ENCODE assay signal across 8 mouse cellular contexts in the genomic region with DNA sequence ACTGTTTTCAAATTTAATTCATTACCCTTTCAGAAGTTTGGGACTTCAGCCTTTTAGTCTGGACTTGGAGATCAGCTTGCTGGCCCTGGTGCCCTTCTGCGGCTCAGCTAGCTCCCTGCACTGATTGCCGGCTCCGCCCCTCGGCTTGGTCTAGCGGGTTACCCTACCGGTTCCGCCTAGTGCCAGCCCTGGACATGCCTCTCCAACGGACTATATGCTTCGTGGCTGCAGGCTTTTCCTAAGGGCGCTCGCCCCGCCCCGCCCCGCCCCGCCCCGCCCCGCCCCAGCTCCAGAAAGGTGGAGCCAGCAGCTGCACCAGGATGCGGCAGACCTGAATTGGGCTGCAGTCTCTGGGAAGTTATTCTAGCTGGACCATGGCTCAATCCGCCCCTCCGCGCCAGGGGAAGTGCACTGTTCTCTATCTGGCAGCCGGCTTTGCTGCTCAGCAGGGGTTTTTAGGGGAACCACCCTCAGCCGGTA. TPM values are rescaled to one million over a fixed set of nuclear protein-coding genes. Genes with fewer than 3 reads are reported as not detected.
A peak's percentile ranks its signal among the peaks of the same experiment; 100 is the strongest.
DNase-seq lines count a peak whose midpoint lies in the region; ATAC-seq and TF ChIP-seq lines count a peak whose summit lies in the region.

No protein-coding gene starts in this region.

- H3K27ac ChIP-seq in CH12.LX (ENCODE audit: insufficient read depth, low read depth): no peak overlapping the region
- peak overlapping the region; percentile 56 for H3K27ac ChIP-seq in bone marrow macrophage, adult 2 months (ENCODE audit: insufficient read depth, low read depth, low read length)
- peak overlapping the region; percentile 15 for H3K27ac ChIP-seq in embryonic fibroblast, embryonic 13.5 days (ENCODE audit: insufficient read depth, low read length)
- H3K27ac ChIP-seq in heart, embryonic 11.5 days (ENCODE audit: low read depth, low read length): peak overlapping the region; percentile 51
- peak overlapping the region; percentile 55; the same call in 1 of the 2 replicates for H3K27ac ChIP-seq in kidney, embryonic 14.5 days (ENCODE audit: low read depth, low read length)
- H3K27ac ChIP-seq in liver, embryonic 15.5 days (replicated peaks): peak overlapping the region; percentile 59
- peak overlapping the region; percentile 77 for H3K27ac ChIP-seq in stomach, embryonic 16.5 days (ENCODE audit: low read length)

- DNase-seq in CH12.LX (ENCODE audit: extremely low read depth): peak; percentile 89
- DNase-seq in natural killer cell, adult 2 months (ENCODE audit: low spot score in 2 of 2): peak; percentile 33 to 52

- no peak for TF ChIP-seq EP300 in CH12.LX (IDR thresholded peaks at IDR 0.05; ENCODE audit: low read length)

- peaks cover 0 to 2% of the 10 kb centered on the region in 2 experiments for H3K36me3 ChIP-seq in CH12.LX (replicated peaks in 1 of 2; ENCODE audit: control insufficient read depth in 1 of 2, insufficient read depth in 1 of 2, low read length in 1 of 2)
- H3K36me3 ChIP-seq in heart, embryonic 11.5 days (ENCODE audit: control insufficient read depth, insufficient read depth, low read length): no peaks in the 10 kb centered on the region
- H3K36me3 ChIP-seq in kidney, embryonic 14.5 days (ENCODE audit: control insufficient read depth, insufficient read depth, low read length): no peaks in the 10 kb centered on the region
- no peaks in the 10 kb centered on the region for H3K36me3 ChIP-seq in liver, embryonic 15.5 days (replicated peaks)
- no peaks in the 10 kb centered on the region for H3K36me3 ChIP-seq in stomach, embryonic 16.5 days (ENCODE audit: control insufficient read depth, insufficient read depth, low read length)

- no peak for TF ChIP-seq CTCF in CH12.LX (conservative IDR thresholded peaks at IDR 0.05 in 1 of 2, IDR thresholded peaks at IDR 0.05 in 1 of 2; ENCODE audit: low read depth in 2 of 2, low read length in 2 of 2)
- TF ChIP-seq CTCF in bone marrow macrophage, adult 2 months (IDR thresholded peaks at IDR 0.05; ENCODE audit: low read depth, low read length): no peak
- no peak for TF ChIP-seq CTCF in embryonic fibroblast, embryonic 13.5 days (IDR thresholded peaks at IDR 0.05; ENCODE audit: borderline replicate concordance, insufficient read depth, low read length)

- peak overlapping the region; percentile 42; the same call in 1 of the 2 replicates for H3K9ac ChIP-seq in CH12.LX (ENCODE audit: insufficient read depth, low read depth)
- peak overlapping the region; percentile 53; the same call in 1 of the 2 replicates for H3K9ac ChIP-seq in heart, embryonic 11.5 days (ENCODE audit: low read depth, low read length)
- peak overlapping the region; percentile 58 for H3K9ac ChIP-seq in kidney, embryonic 14.5 days (ENCODE audit: low read depth, low read length)
- H3K9ac ChIP-seq in liver, embryonic 15.5 days: peak overlapping the region; percentile 32; the same call in 1 of the 2 replicates
- H3K9ac ChIP-seq in stomach, embryonic 16.5 days (ENCODE audit: low read length): peak overlapping the region; percentile 60

- H3K27me3 ChIP-seq in CH12.LX (replicated peaks): no peaks in the 10 kb centered on the region
- H3K27me3 ChIP-seq in heart, embryonic 11.5 days (ENCODE audit: control insufficient read depth, insufficient read depth, low read length): no peaks in the 10 kb centered on the region
- H3K27me3 ChIP-seq in kidney, embryonic 14.5 days (ENCODE audit: control insufficient read depth, insufficient read depth, low read length): no peaks in the 10 kb centered on the region
- no peaks in the 10 kb centered on the region for H3K27me3 ChIP-seq in liver, embryonic 15.5 days
- H3K27me3 ChIP-seq in stomach, embryonic 16.5 days (ENCODE audit: control insufficient read depth, insufficient read depth, low read length): no peaks in the 10 kb centered on the region

- under 1% methylated on average over 23 of the region's 23 CpGs for WGBS in heart, embryonic 11.5 days (ENCODE audit: insufficient replicate concordance)
- under 1% methylated on average over 23 of the region's 23 CpGs for WGBS in kidney, embryonic 14.5 days
- WGBS in liver, embryonic 15.5 days (ENCODE audit: insufficient replicate concordance): 0% methylated on average over 22 of the region's 23 CpGs
- WGBS in stomach, embryonic 16.5 days: under 1% methylated on average over 23 of the region's 23 CpGs

- peaks cover 3% of the 10 kb centered on the region for H3K9me3 ChIP-seq in CH12.LX (replicated peaks; ENCODE audit: low read length)
- no peaks in the 10 kb centered on the region for H3K9me3 ChIP-seq in heart, embryonic 11.5 days (replicated peaks; ENCODE audit: control insufficient read depth, low read length)
- no peaks in the 10 kb centered on the region for H3K9me3 ChIP-seq in kidney, embryonic 14.5 days (ENCODE audit: control insufficient read depth, low read length)
- H3K9me3 ChIP-seq in liver, embryonic 15.5 days (replicated peaks): no peaks in the 10 kb centered on the region
- peaks cover 3% of the 10 kb centered on the region; the same call in 1 of the 2 replicates for H3K9me3 ChIP-seq in stomach, embryonic 16.5 days (replicated peaks; ENCODE audit: control insufficient read depth, low read length)

- dilution Hi-C loops in CH12.LX (cut with MboI; ENCODE audit: extremely low pct_ligation_motif_present, extremely low pct_unique_long_range_greater_than_20kb, low sequenced_read_pairs): no loop called here

- H3K4me2 ChIP-seq in CH12.LX (ENCODE audit: insufficient read depth, low read depth, poor library complexity, severe bottlenecking): peak overlapping the region; percentile 72
- H3K4me2 ChIP-seq in heart, embryonic 11.5 days: peak overlapping the region; percentile 69
- H3K4me2 ChIP-seq in kidney, embryonic 14.5 days (replicated peaks; ENCODE audit: low read depth, low read length): peak overlapping the region; percentile 51
- H3K4me2 ChIP-seq in liver, embryonic 15.5 days: peak overlapping the region; percentile 73
- peak overlapping the region; percentile 57 for H3K4me2 ChIP-seq in stomach, embryonic 16.5 days (ENCODE audit: low read depth, low read length)

- peak; percentile 82 for ATAC-seq in heart, embryonic 11.5 days (replicated peaks; ENCODE audit: insufficient number of reproducible peaks, low FRiP score, low TSS enrichment)
- peak; percentile 89 for ATAC-seq in kidney, embryonic 14.5 days (ENCODE audit: low FRiP score, low TSS enrichment)
- peak; percentile 82 for ATAC-seq in liver, embryonic 15.5 days (ENCODE audit: insufficient read depth)
- ATAC-seq in stomach, embryonic 16.5 days (ENCODE audit: insufficient read depth, low FRiP score): peak; percentile 92

- peak; percentile 85 for TF ChIP-seq POLR2A in CH12.LX (IDR thresholded peaks at IDR 0.05; ENCODE audit: low read depth, low read length)
- no peak for TF ChIP-seq POLR2A in bone marrow macrophage, adult 2 months (IDR thresholded peaks at IDR 0.05; ENCODE audit: borderline replicate concordance, low read depth, low read length)
- TF ChIP-seq POLR2A in embryonic fibroblast, embryonic 13.5 days (IDR thresholded peaks at IDR 0.05; ENCODE audit: low read depth, low read length): peak; percentile 83

- in situ Hi-C loops in CH12.LX (cut with MboI; ENCODE audit: low pct_ligation_motif_present, low pct_unique_long_range_greater_than_20kb, low sequenced_read_pairs): no loop called here

- H3K4me3 ChIP-seq in CH12.LX (replicated peaks in 1 of 3; ENCODE audit: low read depth in 2 of 3, low read length in 2 of 3, poor library complexity in 1 of 3): peak overlapping the region in 2 of 3 experiments; percentile 25 to 32
- H3K4me3 ChIP-seq in bone marrow macrophage, adult 2 months (ENCODE audit: insufficient read depth, low read length): peak overlapping the region; percentile 59
- peak overlapping the region; percentile 31 for H3K4me3 ChIP-seq in embryonic fibroblast, embryonic 13.5 days (ENCODE audit: insufficient read depth, low read length)
- peak overlapping the region; percentile 35 for H3K4me3 ChIP-seq in heart, embryonic 11.5 days (ENCODE audit: low read depth, low read length)
- peak overlapping the region; percentile 32 for H3K4me3 ChIP-seq in kidney, embryonic 14.5 days (ENCODE audit: low read length)
- peak overlapping the region; percentile 42 for H3K4me3 ChIP-seq in liver, embryonic 15.5 days (replicated peaks)
- H3K4me3 ChIP-seq in stomach, embryonic 16.5 days (replicated peaks; ENCODE audit: low read length): peak overlapping the region; percentile 38

- peaks cover under 1% of the 10 kb centered on the region; the same call in 1 of the 2 replicates for H3K79me2 ChIP-seq in CH12.LX (replicated peaks; ENCODE audit: control insufficient read depth, extremely low read depth, insufficient read depth, poor library complexity, severe bottlenecking)

- no peak for TF ChIP-seq RAD21 in CH12.LX (IDR thresholded peaks at IDR 0.05; ENCODE audit: low read depth, low read length)

- H3K4me1 ChIP-seq in CH12.LX (ENCODE audit: control insufficient read depth in 1 of 2, insufficient read depth in 2 of 2): peaks cover 0 to 10% of the 10 kb centered on the region in 2 experiments; a peak in 3 of 4 replicates
- no peaks in the 10 kb centered on the region for H3K4me1 ChIP-seq in bone marrow macrophage, adult 2 months (ENCODE audit: control insufficient read depth, insufficient read depth, low read length)
- H3K4me1 ChIP-seq in embryonic fibroblast, embryonic 13.5 days (ENCODE audit: control insufficient read depth, insufficient read depth, low read length): no peaks in the 10 kb centered on the region
- H3K4me1 ChIP-seq in heart, embryonic 11.5 days (ENCODE audit: control insufficient read depth, insufficient read depth, low read length): no peaks in the 10 kb centered on the region
- 0 out of 2 replicates have a peak, but pooled peaks cover 3% of the 10 kb centered on the region for H3K4me1 ChIP-seq in kidney, embryonic 14.5 days (ENCODE audit: control insufficient read depth, insufficient read depth, low read length)
- peaks cover 17% of the 10 kb centered on the region for H3K4me1 ChIP-seq in liver, embryonic 15.5 days (replicated peaks)
- H3K4me1 ChIP-seq in stomach, embryonic 16.5 days (ENCODE audit: control insufficient read depth, insufficient read depth, low read length): no peaks in the 10 kb centered on the region

RNA-seq across cellular contexts. Expression of a gene that starts 4.7 kb away (rescaled TPM):
- total RNA-seq in CH12.LX (2012; rRNA removed) (156 and 183 TPM in 2 replicates), CH12.LX (2014; rRNA removed) (115 and 123 TPM in 2 replicates)
- 219 and 224 TPM in 2 replicates for polyA plus RNA-seq in CH12.LX (2012; ENCODE audit: insufficient read length, low read depth)
- polyA plus RNA-seq in bone marrow macrophage, adult 2 months (2012; ENCODE audit: insufficient read depth, insufficient read length, missing spikeins): 39.7 and 41.0 TPM in 2 replicates
- polyA plus RNA-seq in embryonic fibroblast, embryonic 13.5 days (2011; ENCODE audit: insufficient read length, low read depth, missing spikeins): 71.4 and 77.9 TPM in 2 replicates
- 167 and 187 TPM in 2 replicates for polyA plus RNA-seq in heart, embryonic 11.5 days (2014; fragmentation: Nextera tagmentation; extraction: Ambion mirVana)
- 145 and 159 TPM in 2 replicates for polyA plus RNA-seq in kidney, embryonic 14.5 days (2014; fragmentation: Nextera tagmentation; extraction: Ambion mirVana)
- 81.2 and 96.3 TPM in 2 replicates for polyA plus RNA-seq in liver, embryonic 15.5 days (2015; fragmentation: Nextera tagmentation; extraction: Ambion mirVana)
- 140 and 154 TPM in 2 replicates for polyA plus RNA-seq in stomach, embryonic 16.5 days (2015; fragmentation: Nextera tagmentation; extraction: Ambion mirVana)

RNA-seq across cellular contexts. Expression of a gene that starts 7.2 kb away (rescaled TPM):
- total RNA-seq in CH12.LX (2012; rRNA removed): 11.8 and 13.4 TPM in 2 replicates
- total RNA-seq in CH12.LX (2014; rRNA removed): 5.2 and 5.5 TPM in 2 replicates
- polyA plus RNA-seq in CH12.LX (2012; ENCODE audit: insufficient read length, low read depth): 31.3 and 34.1 TPM in 2 replicates
- polyA plus RNA-seq in bone marrow macrophage, adult 2 months (2012; ENCODE audit: insufficient read depth, insufficient read length, missing spikeins): 26.1 and 27.6 TPM in 2 replicates
- 27.7 and 31.3 TPM in 2 replicates for polyA plus RNA-seq in embryonic fibroblast, embryonic 13.5 days (2011; ENCODE audit: insufficient read length, low read depth, missing spikeins)
- polyA plus RNA-seq in heart, embryonic 11.5 days (2014; fragmentation: Nextera tagmentation; extraction: Ambion mirVana): 33.7 and 36.0 TPM in 2 replicates
- polyA plus RNA-seq in kidney, embryonic 14.5 days (2014; fragmentation: Nextera tagmentation; extraction: Ambion mirVana): 36.9 and 47.1 TPM in 2 replicates
- polyA plus RNA-seq in liver, embryonic 15.5 days (2015; fragmentation: Nextera tagmentation; extraction: Ambion mirVana): 13.6 and 15.1 TPM in 2 replicates
- polyA plus RNA-seq in stomach, embryonic 16.5 days (2015; fragmentation: Nextera tagmentation; extraction: Ambion mirVana): 40.9 and 42.1 TPM in 2 replicates

RNA-seq across cellular contexts. Expression of a gene that starts 19.5 kb away (rescaled TPM):
- 0.25 and 0.38 TPM in 2 replicates for total RNA-seq in CH12.LX (2012; rRNA removed)
- not detected in 2 replicates for total RNA-seq in CH12.LX (2014; rRNA removed)
- polyA plus RNA-seq in CH12.LX (2012; ENCODE audit: insufficient read length, low read depth): 0.74 and 0.75 TPM in 2 replicates
- 0.25 and 1.4 TPM in 2 replicates for polyA plus RNA-seq in bone marrow macrophage, adult 2 months (2012; ENCODE audit: insufficient read depth, insufficient read length, missing spikeins)
- not detected in 2 replicates for polyA plus RNA-seq in embryonic fibroblast, embryonic 13.5 days (2011; ENCODE audit: insufficient read length, low read depth, missing spikeins)
- polyA plus RNA-seq in heart, embryonic 11.5 days (2014; fragmentation: Nextera tagmentation; extraction: Ambion mirVana): 5.0 and 7.5 TPM in 2 replicates
- 1.3 and 1.6 TPM in 2 replicates for polyA plus RNA-seq in kidney, embryonic 14.5 days (2014; fragmentation: Nextera tagmentation; extraction: Ambion mirVana)
- 9.8 and 16.5 TPM in 2 replicates for polyA plus RNA-seq in liver, embryonic 15.5 days (2015; fragmentation: Nextera tagmentation; extraction: Ambion mirVana)
- 4.0 and 110 TPM in 2 replicates for polyA plus RNA-seq in stomach, embryonic 16.5 days (2015; fragmentation: Nextera tagmentation; extraction: Ambion mirVana)

RNA-seq across cellular contexts. Expression of a gene that starts 20.8 kb away (rescaled TPM):
- total RNA-seq in CH12.LX (2012; rRNA removed) (42.4 and 64.2 TPM in 2 replicates), CH12.LX (2014; rRNA removed) (16.5 and 18.8 TPM in 2 replicates)
- polyA plus RNA-seq in CH12.LX (2012; ENCODE audit: insufficient read length, low read depth): 104 and 122 TPM in 2 replicates
- polyA plus RNA-seq in bone marrow macrophage, adult 2 months (2012; ENCODE audit: insufficient read depth, insufficient read length, missing spikeins): 128 and 131 TPM in 2 replicates
- polyA plus RNA-seq in embryonic fibroblast, embryonic 13.5 days (2011; ENCODE audit: insufficient read length, low read depth, missing spikeins): 131 and 149 TPM in 2 replicates
- polyA plus RNA-seq in heart, embryonic 11.5 days (2014; fragmentation: Nextera tagmentation; extraction: Ambion mirVana): 38.2 and 39.9 TPM in 2 replicates
- polyA plus RNA-seq in kidney, embryonic 14.5 days (2014; fragmentation: Nextera tagmentation; extraction: Ambion mirVana): 39.9 and 59.7 TPM in 2 replicates
- polyA plus RNA-seq in liver, embryonic 15.5 days (2015; fragmentation: Nextera tagmentation; extraction: Ambion mirVana): 26.2 and 26.8 TPM in 2 replicates
- polyA plus RNA-seq in stomach, embryonic 16.5 days (2015; fragmentation: Nextera tagmentation; extraction: Ambion mirVana): 31.2 and 33.4 TPM in 2 replicates

RNA-seq across cellular contexts. Expression of a gene that starts 53.9 kb away (rescaled TPM):
- total RNA-seq in CH12.LX (2012; rRNA removed): 38.5 and 40.3 TPM in 2 replicates
- total RNA-seq in CH12.LX (2014; rRNA removed): 35.7 and 42.6 TPM in 2 replicates
- 33.7 and 36.6 TPM in 2 replicates for polyA plus RNA-seq in CH12.LX (2012; ENCODE audit: insufficient read length, low read depth)
- 25.3 and 30.6 TPM in 2 replicates for polyA plus RNA-seq in bone marrow macrophage, adult 2 months (2012; ENCODE audit: insufficient read depth, insufficient read length, missing spikeins)
- 13.3 and 20.6 TPM in 2 replicates for polyA plus RNA-seq in embryonic fibroblast, embryonic 13.5 days (2011; ENCODE audit: insufficient read length, low read depth, missing spikeins)
- polyA plus RNA-seq in heart, embryonic 11.5 days (2014; fragmentation: Nextera tagmentation; extraction: Ambion mirVana): 18.1 and 23.0 TPM in 2 replicates
- polyA plus RNA-seq in kidney, embryonic 14.5 days (2014; fragmentation: Nextera tagmentation; extraction: Ambion mirVana): 24.8 and 30.5 TPM in 2 replicates
- polyA plus RNA-seq in liver, embryonic 15.5 days (2015; fragmentation: Nextera tagmentation; extraction: Ambion mirVana): 6.3 TPM in 2 replicates
- 28.0 and 31.5 TPM in 2 replicates for polyA plus RNA-seq in stomach, embryonic 16.5 days (2015; fragmentation: Nextera tagmentation; extraction: Ambion mirVana)
